Mouse (Mus musculus) spleen, adult 2 months (tissue): ENCODE results near the gene Cyfip2. TPM values are rescaled to one million over a fixed set of nuclear protein-coding genes. Genes with fewer than 3 reads are reported as not detected.

ENCODE experiments used
- DNase-seq, 2 experiments: peaks; one replicate each; pipeline versions ENCODE4 v3.0.0 to v3.0.0-alpha.2; 2012 to 2021; ENCODE audit warnings: low spot score in 2 of 2, low read depth in 1 of 2
- H3K27ac ChIP-seq: fragments of 200-500 bp; 2 replicates; pipeline ENCODE4 v1.5.1; 2012; ENCODE audit warnings: low read length, inconsistent platforms; ENCODE audit not compliant: insufficient read depth
- H3K27me3 ChIP-seq: fragments of 200-500 bp; 2 replicates; pipeline ENCODE4 v1.6.1; 2012; ENCODE audit warnings: mild to moderate bottlenecking, moderate library complexity, low read length, inconsistent platforms; ENCODE audit not compliant: control insufficient read depth, insufficient read depth
- H3K36me3 ChIP-seq: fragments of 200-500 bp; 2 replicates; pipeline ENCODE4 v1.6.1; 2012; ENCODE audit warnings: mild to moderate bottlenecking, low read length, inconsistent platforms; ENCODE audit not compliant: control insufficient read depth, insufficient read depth
- H3K4me1 ChIP-seq: fragments of 200-500 bp; 2 replicates; pipeline ENCODE4 v1.6.1; 2011; ENCODE audit warnings: inconsistent platforms; ENCODE audit not compliant: control insufficient read depth, insufficient read depth, insufficient read length
- H3K4me3 ChIP-seq: fragments of 200-500 bp; 2 replicates; pipeline ENCODE4 v1.5.1; 2011; ENCODE audit warnings: mild to moderate bottlenecking, inconsistent platforms; ENCODE audit not compliant: insufficient read depth, insufficient read length; ENCODE audit errors: extremely low read depth
- CTCF ChIP-seq: fragments of 200-500 bp; IDR thresholded peaks from 2 replicates; pipeline ENCODE4 v1.5.1; 2011; ENCODE audit warnings: mild to moderate bottlenecking, inconsistent platforms; ENCODE audit not compliant: insufficient read depth, insufficient read length, insufficient replicate concordance; ENCODE audit errors: extremely low read depth
- POLR2A ChIP-seq: fragments of 200-500 bp; IDR thresholded peaks from 2 replicates; pipeline ENCODE4 v1.6.1; 2011; ENCODE audit warnings: low read depth, low read length, inconsistent platforms
- WGBS: fragments of 180-500 bp; shearing (Covaris S2); methylation state at CpG from one replicate; pipeline ENCODE4 v1.1.7; 2018; 5-methylcytosine and 5-hydroxymethylcytosine counted together
- polyA plus RNA-seq: library from polyadenylated mRNA; depleted of rRNA; stranded (reverse); fragments of >200 nt; gene quantifications from 2 replicates; pipeline ENCODE4 v1.2.3, GENCODE M21; 2012

Cyfip2 gene
- polyA plus RNA-seq, 1 experiment = 41.4 TPM

DNA sequence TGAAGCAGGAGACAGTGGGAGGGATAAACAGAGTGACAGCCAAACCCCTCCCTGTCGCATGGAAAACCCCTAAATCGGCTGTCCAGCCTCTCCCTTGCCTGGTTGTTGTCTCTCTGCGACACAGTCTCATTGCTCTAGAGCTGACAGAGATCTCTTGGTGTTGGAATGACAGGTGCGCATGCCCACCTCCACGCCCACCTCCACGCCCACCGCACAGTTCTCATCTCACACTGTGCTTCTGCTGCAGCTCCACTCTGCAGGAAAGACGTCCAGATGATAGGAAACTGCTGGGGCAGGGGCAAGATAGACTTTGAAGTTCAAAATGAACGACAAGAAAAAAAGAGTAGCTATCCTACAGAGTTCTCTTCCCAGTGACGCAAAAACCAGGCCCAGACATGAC, 8.6 kb downstream of the Cyfip2 start:
- Histone ChIP-seq H3K27me3 (no peaks in the 10 kb centered on the region), H3K4me1 (peaks cover 53% of the 10 kb centered on the region; the same call in 1 of the 2 replicates), H3K27ac (peak overlapping the region; percentile 76), H3K4me3 (no peak overlapping the region), H3K36me3 (0 out of 2 replicates have a peak, but pooled peaks cover 1% of the 10 kb centered on the region)
- no peak for DNase-seq
- TF ChIP-seq POLR2A (no peak), CTCF (no peak)
- WGBS = 37% methylated on average over 10 of the region's 10 CpGs

DNA sequence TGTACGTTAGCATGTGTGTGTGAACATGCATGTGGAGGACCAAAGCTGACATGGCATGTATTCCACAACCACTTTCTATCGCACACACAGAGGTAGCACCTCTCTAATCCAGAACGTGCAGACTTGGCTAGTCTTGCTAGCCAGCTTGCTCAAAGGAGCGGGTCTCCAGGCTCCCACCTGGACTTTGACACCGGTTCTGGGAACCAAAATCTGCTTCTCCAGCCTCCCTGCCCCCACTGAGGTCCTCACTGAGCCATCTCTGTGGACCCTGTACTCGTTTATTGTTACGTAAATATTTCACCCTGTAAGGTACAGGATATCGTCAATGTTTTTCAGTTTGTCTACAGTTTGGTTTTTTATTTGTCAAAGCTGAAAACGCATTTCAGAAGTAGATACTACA, 10.2 kb downstream of the Cyfip2 start:
- Histone ChIP-seq H3K36me3 (0 out of 2 replicates have a peak, but pooled peaks cover 1% of the 10 kb centered on the region), H3K4me3 (no peak overlapping the region), H3K27me3 (no peaks in the 10 kb centered on the region), H3K27ac (no peak overlapping the region), H3K4me1 (peaks cover 39% of the 10 kb centered on the region; the same call in 1 of the 2 replicates)
- TF ChIP-seq POLR2A = no peak
- TF ChIP-seq CTCF = no peak
- no peak for DNase-seq
- 90% methylated on average over 9 of the region's 9 CpGs for WGBS

DNA sequence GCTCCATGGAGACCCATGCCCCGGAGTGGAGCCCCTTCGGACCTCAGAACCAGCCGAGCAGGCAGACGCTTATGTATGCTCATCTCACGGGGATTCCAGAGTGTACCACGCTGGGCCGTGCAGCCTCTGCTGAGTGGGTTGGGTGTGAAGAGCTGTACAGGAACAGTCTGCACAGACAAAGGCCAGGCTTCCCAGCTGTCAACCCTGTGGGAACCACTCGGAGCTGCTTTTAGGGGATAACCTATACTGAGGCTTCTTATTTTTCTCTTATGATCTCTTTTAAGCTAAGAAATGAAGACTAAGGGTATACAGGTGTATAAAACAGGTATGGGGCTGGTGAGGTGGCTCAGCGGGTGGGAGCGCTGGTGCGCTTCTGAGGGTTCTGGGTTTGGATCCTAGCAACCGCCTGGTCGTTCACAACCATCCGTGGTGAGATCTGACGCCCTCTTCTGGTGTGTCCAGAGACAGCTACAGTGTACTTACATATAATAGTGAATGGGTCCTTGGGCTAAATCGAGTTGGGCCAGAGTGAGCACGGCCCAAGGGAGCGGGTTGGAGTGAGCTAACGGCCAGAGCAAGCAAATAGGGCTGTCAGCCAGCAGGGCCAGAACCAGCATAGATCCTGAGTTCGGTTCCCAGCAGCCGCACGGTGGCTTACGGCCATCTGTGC, 10.9 kb downstream of the Cyfip2 start:
- peaks cover 38% of the 10 kb centered on the region; the same call in 1 of the 2 replicates for H3K4me1 ChIP-seq
- TF ChIP-seq POLR2A = no peak
- no peak for TF ChIP-seq CTCF
- DNase-seq = no peak
- 0 out of 2 replicates have a peak, but pooled peaks cover 1% of the 10 kb centered on the region for H3K36me3 ChIP-seq
- 82% methylated on average over 23 of the region's 23 CpGs for WGBS
- H3K27ac ChIP-seq = no peak overlapping the region
- H3K4me3 ChIP-seq = no peak overlapping the region
- no peaks in the 10 kb centered on the region for H3K27me3 ChIP-seq

DNA sequence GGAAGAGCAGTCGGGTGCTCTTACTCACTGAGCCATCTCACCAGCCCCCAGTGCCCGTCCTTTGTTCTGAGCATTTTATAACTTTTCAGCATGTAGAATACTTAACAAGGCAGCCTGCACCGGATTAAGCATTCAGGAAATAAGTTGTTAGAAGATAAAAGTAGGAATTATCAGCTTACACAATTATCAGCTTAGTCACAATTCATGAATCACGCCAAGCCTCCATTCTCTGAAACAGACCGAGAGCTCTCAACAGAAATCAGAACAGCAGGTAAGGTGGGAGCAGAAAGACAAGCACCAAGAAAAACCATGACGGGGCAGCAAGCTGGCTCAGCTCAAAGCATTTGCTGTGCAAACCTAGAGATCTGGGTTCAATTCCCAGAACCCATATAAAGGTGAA, 12.8 kb downstream of the Cyfip2 start:
- WGBS = 69% methylated on average over 6 of the region's 6 CpGs
- no peak overlapping the region for H3K27ac ChIP-seq
- no peaks in the 10 kb centered on the region for H3K27me3 ChIP-seq
- H3K4me1 ChIP-seq = peaks cover 23% of the 10 kb centered on the region; the same call in 1 of the 2 replicates
- H3K36me3 ChIP-seq = 0 out of 2 replicates have a peak, but pooled peaks cover 1% of the 10 kb centered on the region
- H3K4me3 ChIP-seq = no peak overlapping the region
- TF ChIP-seq POLR2A (no peak), CTCF (no peak)
- DNase-seq = no peak

DNA sequence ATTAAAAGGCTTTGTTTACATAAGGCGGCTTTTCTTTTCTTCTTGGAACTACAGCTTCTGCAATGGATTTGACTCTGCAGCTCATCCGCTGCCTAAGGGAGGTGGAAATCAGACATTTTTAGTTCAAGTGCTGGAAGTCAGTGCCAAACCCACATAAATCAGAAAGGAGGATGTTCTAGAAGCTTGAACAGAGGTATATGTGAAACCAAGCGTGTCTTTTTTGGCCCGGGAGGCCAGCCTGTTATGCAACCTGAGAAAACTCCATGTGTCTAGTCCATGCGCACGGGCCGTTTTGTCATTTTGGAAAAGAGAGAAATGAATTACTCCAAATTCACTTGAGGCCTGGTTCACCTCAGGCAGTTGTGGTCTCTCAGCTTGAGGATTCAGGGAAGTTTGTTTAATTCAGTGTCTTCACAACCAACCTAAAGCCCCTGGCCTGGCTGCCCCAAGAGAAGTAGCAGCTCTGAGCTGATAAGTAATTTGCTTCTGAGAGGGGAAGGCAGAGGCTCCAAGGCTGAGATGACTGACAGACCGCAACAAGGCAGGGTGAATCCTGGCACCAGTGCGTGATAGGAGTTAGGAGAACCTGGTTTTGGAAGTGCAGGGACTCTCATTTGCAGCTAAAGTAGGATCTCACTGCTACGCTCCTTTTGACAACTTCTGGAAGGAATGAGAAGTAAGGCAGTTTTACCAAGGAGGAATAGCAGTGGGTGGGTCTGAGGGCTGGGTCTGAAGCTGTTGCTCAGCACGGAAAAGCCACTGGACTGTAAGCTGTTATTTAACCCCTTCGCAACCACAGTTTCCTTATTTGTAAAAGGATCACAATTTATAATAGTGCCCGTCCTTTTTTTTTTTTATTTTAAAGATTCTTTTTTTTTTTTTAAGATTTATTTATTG, 13.5 kb downstream of the Cyfip2 start:
- Histone ChIP-seq H3K4me3 (no peak overlapping the region), H3K27me3 (no peaks in the 10 kb centered on the region), H3K36me3 (0 out of 2 replicates have a peak, but pooled peaks cover 1% of the 10 kb centered on the region), H3K4me1 (peaks cover 20% of the 10 kb centered on the region; the same call in 1 of the 2 replicates), H3K27ac (peak overlapping the region; percentile 52)
- DNase-seq = no peak
- 36% methylated on average over 13 of the region's 13 CpGs for WGBS
- TF ChIP-seq CTCF (no peak), POLR2A (no peak)

DNA sequence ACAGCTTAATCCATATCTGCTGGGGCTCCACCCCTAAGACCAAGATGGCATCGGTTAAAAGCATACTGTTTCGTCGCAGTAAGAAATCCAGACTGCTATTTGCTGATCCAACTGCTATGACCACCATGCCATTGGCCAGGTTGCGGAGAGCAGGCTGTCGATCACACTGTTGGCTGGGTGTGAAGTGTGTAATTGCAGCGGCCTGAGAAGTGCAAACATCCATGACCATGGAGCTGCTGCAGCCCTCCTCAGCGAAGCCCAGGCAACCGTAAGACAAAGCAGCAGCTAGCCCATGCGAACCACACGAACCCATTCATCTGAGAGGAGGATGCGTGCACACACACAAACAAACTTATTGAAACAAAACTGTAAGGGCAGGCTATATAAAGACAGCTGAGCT, 18.3 kb downstream of the Cyfip2 start:
- TF ChIP-seq CTCF = no peak
- no peak for TF ChIP-seq POLR2A
- H3K4me1 ChIP-seq = peaks cover 5% of the 10 kb centered on the region; the same call in 1 of the 2 replicates
- peaks cover 16% of the 10 kb centered on the region for H3K36me3 ChIP-seq
- no peaks in the 10 kb centered on the region for H3K27me3 ChIP-seq
- no peak overlapping the region for H3K4me3 ChIP-seq
- 88% methylated on average over 11 of the region's 11 CpGs for WGBS
- DNase-seq = no peak
- H3K27ac ChIP-seq = no peak overlapping the region
